Mouse (Mus musculus): ENCODE results near the gene 4921536K21Rik.

GRCm38 (mm10) chr11:3876419-3876818 is 18.5 kb downstream of the 4921536K21Rik start:
- TF ChIP-seq CTCF (IDR thresholded peaks at IDR 0.05; ENCODE audit: insufficient read depth, low read depth, low read length): no peak
- TF ChIP-seq POLR2A (IDR thresholded peaks at IDR 0.05; ENCODE audit: insufficient read depth, low read depth, low read length): no peak

Measured in olfactory bulb, adult 2 months (tissue).